Mouse (Mus musculus) intestine, postnatal 0 days (tissue): ENCODE measurements around the gene Vamp1. TPM values are rescaled to one million over a fixed set of nuclear protein-coding genes. Genes with fewer than 3 reads are reported as not detected.
A peak's percentile ranks its signal among the peaks of the same experiment; 100 is the strongest.

Source experiments
- ATAC-seq: fragments of 200-750 bp; cut with Nextera tagmentation; 2 replicates; pipeline ENCODE4 v1.8.0; 2017; ENCODE audit warnings: mild to moderate bottlenecking, moderate TSS enrichment, moderate library complexity
- H3K27ac ChIP-seq: fragments of 300-500 bp; sonication (generic); 2 replicates; pipeline ENCODE4 v1.5.1; 2014; ENCODE audit warnings: mild to moderate bottlenecking, low read depth, low read length, moderate library complexity
- H3K27me3 ChIP-seq: fragments of 300-500 bp; sonication (generic); replicated peaks from 2 replicates; pipeline ENCODE4 v1.6.1; 2014; ENCODE audit warnings: low read length, mixed read lengths; ENCODE audit not compliant: control insufficient read depth, insufficient read depth
- H3K36me3 ChIP-seq: fragments of 300-500 bp; sonication (generic); 2 replicates; pipeline ENCODE4 v1.6.1; 2014; ENCODE audit warnings: mild to moderate bottlenecking, moderate library complexity; ENCODE audit not compliant: control insufficient read depth, insufficient read depth
- H3K4me1 ChIP-seq: fragments of 300-500 bp; sonication (generic); replicated peaks from 2 replicates; pipeline ENCODE4 v1.6.1; 2014; ENCODE audit warnings: antibody characterized with exemption, low read length, mixed read lengths; ENCODE audit not compliant: control insufficient read depth, insufficient read depth
- H3K4me2 ChIP-seq: fragments of 300-500 bp; sonication (generic); replicated peaks from 2 replicates; pipeline ENCODE4 v1.6.1; 2014; ENCODE audit warnings: low read depth, mild to moderate bottlenecking, moderate library complexity
- H3K4me3 ChIP-seq: fragments of 300-500 bp; sonication (generic); 2 replicates; pipeline ENCODE4 v1.5.1; 2014; ENCODE audit warnings: low read depth, low read length
- H3K9ac ChIP-seq: fragments of 300-500 bp; sonication (generic); 2 replicates; pipeline ENCODE4 v1.6.1; 2014; ENCODE audit warnings: mild to moderate bottlenecking, low read depth, low read length
- H3K9me3 ChIP-seq: fragments of 300-500 bp; sonication (generic); 2 replicates; pipeline ENCODE4 v1.6.1; 2016; ENCODE audit warnings: mixed run types; ENCODE audit not compliant: control insufficient read depth
- CTCF ChIP-seq: sonication (generic); IDR thresholded peaks from 2 replicates; pipeline ENCODE4 v1.5.1; 2016; ENCODE audit warnings: low read depth, mild to moderate bottlenecking, control low read depth, antibody characterized with exemption, moderate library complexity
- WGBS: fragments of 180-500 bp; shearing (Covaris S2); extraction: QIAGEN DNeasy Blood & Tissue Kit; methylation state at CpG from one replicate; pipeline ENCODE4 v1.1.7; 2014; 5-methylcytosine and 5-hydroxymethylcytosine counted together
- polyA plus RNA-seq: library from polyadenylated mRNA; unstranded; fragments of >200 nt; fragmentation: Nextera tagmentation; extraction: Ambion mirVana; gene quantifications from 2 replicates; pipeline ENCODE4 v1.2.1, GENCODE M21; 2015

Gene Vamp1
- polyA plus RNA-seq, 1 experiment from 2014 or later = 2.7 TPM

DNA sequence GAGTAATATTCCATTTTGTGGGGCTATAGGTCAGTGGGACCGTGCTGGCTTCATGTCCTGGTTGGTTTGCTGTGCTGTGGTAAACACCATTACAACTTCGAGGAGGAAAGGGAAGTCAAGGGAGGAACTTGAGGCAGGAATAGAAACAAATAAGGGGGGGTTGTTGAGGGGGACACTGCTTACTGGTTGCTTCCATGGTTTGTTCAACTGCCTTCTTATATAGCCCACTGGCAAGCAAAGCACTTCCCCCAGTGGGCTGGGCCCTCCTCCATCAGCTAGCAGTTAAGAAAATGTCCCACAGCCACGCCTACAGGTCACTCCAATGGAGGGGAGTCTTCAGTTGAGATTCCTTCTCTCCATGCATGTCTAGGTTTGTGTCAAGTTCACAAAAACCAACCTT, 36.9 kb downstream of the Vamp1 start:
- Histone ChIP-seq H3K9me3 (no peaks in the 10 kb centered on the region), H3K36me3 (no peaks in the 10 kb centered on the region), H3K4me3 (no peak overlapping the region), H3K4me2 (no peak overlapping the region), H3K4me1 (no peaks in the 10 kb centered on the region), H3K9ac (no peak overlapping the region), H3K27me3 (no peaks in the 10 kb centered on the region), H3K27ac (no peak overlapping the region)
- WGBS = 91% methylated on average over 3 of the region's 3 CpGs
- ATAC-seq = no peak
- no peak for TF ChIP-seq CTCF

DNA sequence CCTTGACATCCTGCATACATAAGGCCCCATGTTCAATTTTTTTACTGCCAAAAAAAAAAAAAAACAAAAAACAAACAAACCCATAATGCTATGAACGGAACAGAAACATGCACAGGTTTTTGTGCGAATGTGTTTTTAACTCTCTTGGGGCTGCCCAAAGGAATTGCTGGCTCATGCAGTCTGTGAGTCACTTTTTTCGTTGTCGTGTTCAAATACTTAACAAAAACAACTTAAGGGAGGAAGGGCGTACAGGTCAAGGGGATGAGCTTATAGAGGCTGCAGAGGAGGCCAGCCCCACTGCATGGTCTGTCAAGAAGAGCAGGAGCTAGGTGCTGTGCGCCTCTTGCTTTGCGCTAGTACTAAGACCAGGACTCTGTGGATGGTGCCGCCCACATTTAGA, 37.4 kb downstream of the Vamp1 start:
- no peak overlapping the region for H3K4me2 ChIP-seq
- H3K9me3 ChIP-seq = no peaks in the 10 kb centered on the region
- H3K4me1 ChIP-seq = 0 out of 2 replicates have a peak, but pooled peaks cover 3% of the 10 kb centered on the region
- WGBS = 83% methylated on average over 8 of the region's 8 CpGs
- no peak overlapping the region for H3K9ac ChIP-seq
- ATAC-seq = no peak
- H3K4me3 ChIP-seq = no peak overlapping the region
- H3K27me3 ChIP-seq = no peaks in the 10 kb centered on the region
- no peak overlapping the region for H3K27ac ChIP-seq
- TF ChIP-seq CTCF = no peak
- H3K36me3 ChIP-seq = no peaks in the 10 kb centered on the region

DNA sequence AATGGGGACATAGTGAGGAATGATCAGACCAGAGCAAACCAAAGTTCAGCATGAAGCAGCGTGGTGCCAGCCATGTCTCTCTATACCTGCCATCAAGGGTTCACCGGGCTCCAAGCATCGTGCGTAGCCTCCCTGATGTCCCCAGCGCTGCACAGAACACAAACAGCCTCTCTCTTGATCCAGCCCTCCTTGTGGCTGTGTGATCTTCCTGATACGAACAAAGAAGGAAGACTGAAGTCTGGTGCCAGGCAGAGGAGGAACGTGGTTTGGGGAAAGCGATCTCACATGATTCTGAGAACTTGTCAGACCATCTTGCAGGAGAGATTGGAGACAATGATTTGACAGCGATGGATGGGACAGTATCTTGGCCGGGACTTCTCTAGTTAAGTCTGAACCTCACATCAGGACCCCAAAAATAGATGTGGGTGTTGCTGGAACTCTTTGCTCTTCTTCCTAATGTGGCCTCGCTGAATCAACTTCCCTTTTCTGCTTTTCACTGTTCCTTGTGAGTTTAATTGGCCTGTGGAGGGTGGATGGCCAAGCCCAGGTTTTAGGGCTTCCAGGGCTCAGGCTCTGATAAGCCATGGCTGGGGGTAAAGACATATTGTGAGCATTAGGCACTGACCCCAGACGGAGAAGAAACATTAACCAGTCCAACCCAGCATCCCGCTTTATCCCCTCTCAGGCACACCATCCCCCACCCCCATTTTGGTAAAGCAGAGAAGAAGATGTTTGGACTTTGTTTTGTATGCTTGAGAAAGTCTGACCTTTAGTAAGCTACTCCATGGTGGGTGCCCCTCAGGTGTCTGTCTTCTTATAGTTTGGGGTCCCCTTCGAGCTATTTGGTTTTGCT, 38.7 kb downstream of the Vamp1 start:
- no peak overlapping the region for H3K27ac ChIP-seq
- 0 out of 2 replicates have a peak, but pooled peaks cover 4% of the 10 kb centered on the region for H3K4me1 ChIP-seq
- H3K9me3 ChIP-seq = no peaks in the 10 kb centered on the region
- H3K9ac ChIP-seq = no peak overlapping the region
- 77% methylated on average over 14 of the region's 14 CpGs for WGBS
- no peaks in the 10 kb centered on the region for H3K36me3 ChIP-seq
- no peak overlapping the region for H3K4me3 ChIP-seq
- H3K27me3 ChIP-seq = no peaks in the 10 kb centered on the region
- no peak for ATAC-seq
- H3K4me2 ChIP-seq = no peak overlapping the region
- no peak for TF ChIP-seq CTCF

DNA sequence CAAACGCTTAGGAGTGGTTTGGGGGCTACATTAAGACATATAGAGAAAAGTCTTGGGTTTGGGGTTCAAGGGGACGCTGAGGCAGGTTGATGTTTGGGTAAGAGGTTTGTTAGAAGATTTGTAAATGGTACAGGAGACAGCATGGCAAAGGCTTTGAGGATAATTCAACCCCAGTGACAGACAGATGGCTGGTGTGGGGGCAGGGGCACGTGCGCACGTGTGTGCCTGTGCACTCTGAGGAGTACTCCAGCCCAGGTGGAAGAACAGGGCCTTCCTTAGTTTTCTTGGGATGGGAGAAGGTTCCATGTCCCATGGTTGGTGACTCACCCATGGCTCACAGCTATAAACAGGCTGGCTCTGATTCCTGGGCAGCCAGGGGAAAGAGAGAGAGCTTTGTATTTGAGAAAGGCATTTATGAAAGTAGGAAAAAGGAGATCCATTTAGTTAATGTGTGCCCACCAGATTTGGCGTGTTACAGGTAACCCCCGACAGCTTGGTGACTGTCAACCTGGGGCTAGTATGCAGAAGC, 40.2 kb downstream of the Vamp1 start:
- no peak for TF ChIP-seq CTCF
- Histone ChIP-seq H3K4me2 (no peak overlapping the region), H3K9ac (no peak overlapping the region), H3K9me3 (no peaks in the 10 kb centered on the region), H3K4me3 (no peak overlapping the region), H3K36me3 (no peaks in the 10 kb centered on the region), H3K27ac (no peak overlapping the region), H3K4me1 (0 out of 2 replicates have a peak, but pooled peaks cover 4% of the 10 kb centered on the region), H3K27me3 (no peaks in the 10 kb centered on the region)
- WGBS = 84% methylated on average over 7 of the region's 7 CpGs
- ATAC-seq = no peak

DNA sequence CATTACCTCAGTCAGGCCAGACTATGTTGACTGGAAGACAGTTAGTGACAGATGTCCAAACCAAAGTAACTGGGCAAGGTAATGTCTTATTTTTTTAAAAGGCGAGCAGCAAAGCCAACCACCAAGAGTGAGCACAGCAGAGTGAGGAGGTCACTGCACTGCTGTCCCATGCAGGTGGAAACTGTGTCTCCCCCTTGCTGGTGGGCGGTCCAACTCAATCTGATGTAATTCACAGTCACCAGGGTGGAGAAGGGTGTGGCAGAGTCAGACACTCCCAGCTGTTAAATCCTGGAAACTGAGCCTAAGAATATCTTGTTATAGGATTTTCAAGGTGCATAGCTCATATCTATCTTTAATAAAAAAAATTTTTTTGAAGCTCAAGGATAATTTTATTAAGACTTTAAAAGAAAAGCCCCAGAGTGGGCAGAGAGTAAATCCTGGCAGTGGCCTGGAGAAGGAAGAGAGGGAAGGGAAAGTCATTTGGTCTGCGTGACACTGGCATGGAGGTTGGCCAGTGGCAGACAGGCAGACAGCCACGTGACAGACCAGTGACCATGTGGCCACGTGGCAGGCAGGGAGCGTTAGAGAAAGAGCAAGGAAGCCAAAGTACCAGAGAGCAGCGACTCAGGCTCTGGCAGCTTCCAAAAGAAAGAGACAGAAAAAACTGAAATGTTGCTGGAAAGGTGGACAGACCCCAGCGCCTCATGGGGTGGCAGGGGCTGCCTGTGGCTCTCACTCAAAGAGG, 41.0 kb downstream of the Vamp1 start:
- 58% methylated on average over 8 of the region's 8 CpGs for WGBS
- no peak overlapping the region for H3K4me2 ChIP-seq
- no peak overlapping the region for H3K9ac ChIP-seq
- H3K27me3 ChIP-seq = no peaks in the 10 kb centered on the region
- H3K27ac ChIP-seq = peak overlapping the region; percentile 81
- H3K36me3 ChIP-seq = no peaks in the 10 kb centered on the region
- 0 out of 2 replicates have a peak, but pooled peaks cover 4% of the 10 kb centered on the region for H3K4me1 ChIP-seq
- H3K9me3 ChIP-seq = no peaks in the 10 kb centered on the region
- H3K4me3 ChIP-seq = no peak overlapping the region
- no peak for TF ChIP-seq CTCF
- ATAC-seq = peak; percentile 81

DNA sequence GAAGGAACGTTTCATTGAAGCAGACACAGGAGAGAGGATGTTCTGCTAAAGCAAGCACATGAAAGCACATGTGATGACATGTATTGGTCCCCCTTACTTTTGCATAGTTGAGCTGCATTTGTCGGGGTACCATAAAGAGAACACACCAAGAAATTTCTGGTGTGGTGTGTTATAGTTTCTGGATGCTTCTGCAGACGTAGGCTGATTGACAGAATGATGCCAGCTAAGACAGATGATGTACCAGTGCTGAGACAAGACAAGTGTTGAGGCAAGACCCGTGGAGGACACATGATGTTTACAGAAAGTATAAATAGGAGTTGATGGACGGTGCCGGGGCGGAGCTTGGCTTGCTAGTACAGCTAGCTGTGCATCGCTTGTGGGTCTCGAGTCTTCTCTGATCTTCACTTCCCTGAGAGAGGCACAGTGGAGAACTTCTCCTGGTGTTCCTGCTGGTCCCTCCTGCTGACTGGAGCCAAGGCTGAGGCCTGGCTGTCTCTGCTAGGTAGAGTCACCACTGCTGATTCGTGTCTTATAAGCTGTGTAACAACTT, 44.7 kb downstream of the Vamp1 start:
- no peak for TF ChIP-seq CTCF
- Histone ChIP-seq H3K27ac (no peak overlapping the region), H3K36me3 (no peaks in the 10 kb centered on the region), H3K4me1 (0 out of 2 replicates have a peak, but pooled peaks cover 4% of the 10 kb centered on the region), H3K4me2 (no peak overlapping the region), H3K9ac (no peak overlapping the region), H3K4me3 (no peak overlapping the region), H3K27me3 (no peaks in the 10 kb centered on the region), H3K9me3 (no peaks in the 10 kb centered on the region)
- 63% methylated on average over 10 of the region's 10 CpGs for WGBS
- ATAC-seq = no peak
